Mouse (Mus musculus): Measurements from ENCODE around the gene Slc22a15. TPM values are rescaled to one million over a fixed set of nuclear protein-coding genes. Genes with fewer than 3 reads are reported as not detected.
A peak's percentile ranks its signal among the peaks of the same experiment; 100 is the strongest.

Gene Slc22a15
- polyA plus RNA-seq, 1 experiment from 2014 or later, result 7.5 TPM

GRCm38 (mm10) chr3:101914266-101914665 lies 10.0 kb downstream of the Slc22a15 start:
- Histone ChIP-seq H3K36me3 (peaks cover 27% of the 10 kb centered on the region), H3K9ac (no peak overlapping the region), H3K4me3 (no peak overlapping the region), H3K4me1 (replicated peaks) (peaks cover 24% of the 10 kb centered on the region), H3K27ac (no peak overlapping the region), H3K4me2 (no peak overlapping the region), H3K9me3 (no peaks in the 10 kb centered on the region), H3K27me3 (no peaks in the 10 kb centered on the region)
- 89% methylated on average over 5 of the region's 5 CpGs for WGBS
- no peak for ATAC-seq (ENCODE audit: low FRiP score)

DNA sequence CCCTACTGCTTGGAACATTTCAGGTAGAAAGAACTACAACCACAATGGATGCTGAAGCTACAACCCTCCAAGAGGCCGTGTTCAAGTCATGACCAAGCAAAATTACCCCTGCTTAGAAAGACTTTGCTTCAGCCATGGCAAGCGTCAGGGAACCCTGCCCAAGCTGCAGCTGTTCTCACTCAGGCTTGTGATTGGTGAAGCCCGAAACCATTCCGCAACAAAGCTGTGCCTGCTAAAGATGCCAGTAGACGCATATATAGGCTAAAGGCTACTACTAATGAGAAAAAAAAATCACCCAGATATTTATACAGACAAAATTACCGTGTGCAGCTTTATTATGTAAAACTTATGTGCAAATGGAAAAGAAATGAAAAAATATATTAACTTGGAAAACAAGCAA lies 12.2 kb downstream of the Slc22a15 start:
- ATAC-seq (ENCODE audit: low FRiP score), result no peak
- WGBS, result 78% methylated on average over 6 of the region's 6 CpGs

DNA sequence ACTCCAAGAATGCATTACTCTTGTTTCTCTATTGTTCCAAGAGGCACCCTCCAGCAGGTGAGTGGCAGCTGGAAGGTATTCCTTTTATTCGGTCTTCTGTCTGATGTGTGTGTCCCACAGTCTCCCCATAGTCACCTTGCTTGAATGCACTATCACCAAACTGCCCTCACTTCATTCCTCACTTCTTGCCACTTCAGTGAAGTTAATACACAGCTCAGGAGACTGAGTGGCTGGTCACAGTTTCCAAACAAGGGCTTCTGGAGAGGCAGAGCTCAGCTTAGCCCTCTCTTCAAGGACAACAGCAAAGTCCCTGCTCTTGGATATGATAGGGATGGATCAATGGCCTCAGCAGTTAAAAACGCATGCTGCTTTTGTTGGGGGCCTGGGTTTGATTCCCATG lies 17.2 kb downstream of the Slc22a15 start:
- Histone ChIP-seq H3K4me1 (replicated peaks) (peaks cover 35% of the 10 kb centered on the region), H3K4me3 (no peak overlapping the region), H3K36me3 (peaks cover 17% of the 10 kb centered on the region), H3K27me3 (no peaks in the 10 kb centered on the region), H3K9ac (no peak overlapping the region), H3K4me2 (no peak overlapping the region), H3K9me3 (no peaks in the 10 kb centered on the region), H3K27ac (no peak overlapping the region)
- 52% methylated on average over 2 of the region's 2 CpGs for WGBS
- no peak for ATAC-seq (ENCODE audit: low FRiP score)

More for the DNA sequence above, 12.2 kb downstream of the Slc22a15 start:
- no peaks in the 10 kb centered on the region for H3K9me3 ChIP-seq
- H3K27ac ChIP-seq, result no peak overlapping the region
- no peak overlapping the region for H3K4me2 ChIP-seq
- no peak overlapping the region for H3K9ac ChIP-seq
- no peak overlapping the region for H3K4me3 ChIP-seq
- no peaks in the 10 kb centered on the region for H3K27me3 ChIP-seq
- peaks cover 34% of the 10 kb centered on the region for H3K36me3 ChIP-seq
- peaks cover 12% of the 10 kb centered on the region; the same call in 1 of the 2 replicates for H3K4me1 ChIP-seq (replicated peaks)

- Histone ChIP-seq H3K36me3 (peaks cover 10% of the 10 kb centered on the region; the same call in 1 of the 2 replicates), H3K27ac (no peak overlapping the region), H3K4me3 (no peak overlapping the region), H3K27me3 (no peaks in the 10 kb centered on the region), H3K4me2 (no peak overlapping the region), H3K9me3 (no peaks in the 10 kb centered on the region), H3K4me1 (replicated peaks) (peaks cover 35% of the 10 kb centered on the region), H3K9ac (no peak overlapping the region)
- 84% methylated on average over 7 of the region's 7 CpGs for WGBS
- no peak; the same call in 1 of the 2 replicates for ATAC-seq (ENCODE audit: low FRiP score)
Measured at GRCm38 (mm10) chr3:101904776-101905175, 19.5 kb downstream of the Slc22a15 start.

DNA sequence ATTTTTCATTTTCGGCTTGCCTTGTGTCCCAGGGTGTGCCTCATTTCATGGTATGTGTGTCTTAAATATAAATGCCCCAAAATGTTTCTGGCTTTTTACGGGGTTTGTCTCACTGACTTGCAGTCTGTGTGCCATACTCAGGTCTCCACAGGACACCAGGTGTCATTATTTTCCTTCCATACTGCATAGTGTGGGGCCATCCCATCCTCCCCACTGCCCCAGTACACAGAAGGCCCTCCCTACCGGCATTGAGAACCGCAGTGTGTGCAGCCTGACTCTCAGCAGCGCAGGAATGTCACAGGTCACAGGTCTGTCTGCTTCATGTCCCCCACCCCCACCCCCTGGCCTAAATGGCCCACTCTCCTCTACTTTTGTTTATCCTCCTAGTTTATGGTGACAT lies 21.2 kb downstream of the Slc22a15 start:
- Histone ChIP-seq H3K9ac (no peak overlapping the region), H3K36me3 (no peaks in the 10 kb centered on the region), H3K4me2 (no peak overlapping the region), H3K27me3 (no peaks in the 10 kb centered on the region), H3K4me1 (replicated peaks) (peaks cover 36% of the 10 kb centered on the region), H3K9me3 (no peaks in the 10 kb centered on the region), H3K27ac (no peak overlapping the region), H3K4me3 (no peak overlapping the region)
- 77% methylated on average over 5 of the region's 5 CpGs for WGBS
- ATAC-seq (ENCODE audit: low FRiP score), result no peak

- H3K4me1 ChIP-seq (replicated peaks), result peaks cover 43% of the 10 kb centered on the region
- H3K9me3 ChIP-seq, result no peaks in the 10 kb centered on the region
- no peak for ATAC-seq (ENCODE audit: low FRiP score)
- H3K4me2 ChIP-seq, result no peak overlapping the region
- 73% methylated on average over 7 of the region's 7 CpGs for WGBS
- no peak overlapping the region for H3K4me3 ChIP-seq
- no peak overlapping the region for H3K9ac ChIP-seq
- no peaks in the 10 kb centered on the region for H3K36me3 ChIP-seq
- no peak overlapping the region for H3K27ac ChIP-seq
- H3K27me3 ChIP-seq, result no peaks in the 10 kb centered on the region
Measured at GRCm38 (mm10) chr3:101902344-101902743, 21.9 kb downstream of the Slc22a15 start.

- peak; percentile 60; the same call in 1 of the 2 replicates for ATAC-seq (ENCODE audit: low FRiP score)
- Histone ChIP-seq H3K36me3 (peaks cover 5% of the 10 kb centered on the region; the same call in 1 of the 2 replicates), H3K27ac (peak overlapping the region; percentile 65), H3K27me3 (no peaks in the 10 kb centered on the region), H3K9me3 (no peaks in the 10 kb centered on the region), H3K4me2 (no peak overlapping the region), H3K4me1 (replicated peaks) (peaks cover 14% of the 10 kb centered on the region; the same call in 1 of the 2 replicates), H3K9ac (no peak overlapping the region), H3K4me3 (no peak overlapping the region)
- 80% methylated on average over 15 of the region's 15 CpGs for WGBS
Measured at GRCm38 (mm10) chr3:101897377-101897974, 26.8 kb downstream of the Slc22a15 start.

- Histone ChIP-seq H3K4me2 (no peak overlapping the region), H3K9ac (no peak overlapping the region), H3K36me3 (peaks cover 5% of the 10 kb centered on the region; the same call in 1 of the 2 replicates), H3K27ac (no peak overlapping the region), H3K27me3 (no peaks in the 10 kb centered on the region), H3K4me1 (replicated peaks) (0 out of 2 replicates have a peak, but pooled peaks cover 11% of the 10 kb centered on the region), H3K4me3 (no peak overlapping the region), H3K9me3 (no peaks in the 10 kb centered on the region)
- peak; percentile 76; the same call in 1 of the 2 replicates for ATAC-seq (ENCODE audit: low FRiP score)
- 22% methylated on average over 9 of the region's 9 CpGs for WGBS
Measured at GRCm38 (mm10) chr3:101896893-101897292, 27.4 kb downstream of the Slc22a15 start.

DNA sequence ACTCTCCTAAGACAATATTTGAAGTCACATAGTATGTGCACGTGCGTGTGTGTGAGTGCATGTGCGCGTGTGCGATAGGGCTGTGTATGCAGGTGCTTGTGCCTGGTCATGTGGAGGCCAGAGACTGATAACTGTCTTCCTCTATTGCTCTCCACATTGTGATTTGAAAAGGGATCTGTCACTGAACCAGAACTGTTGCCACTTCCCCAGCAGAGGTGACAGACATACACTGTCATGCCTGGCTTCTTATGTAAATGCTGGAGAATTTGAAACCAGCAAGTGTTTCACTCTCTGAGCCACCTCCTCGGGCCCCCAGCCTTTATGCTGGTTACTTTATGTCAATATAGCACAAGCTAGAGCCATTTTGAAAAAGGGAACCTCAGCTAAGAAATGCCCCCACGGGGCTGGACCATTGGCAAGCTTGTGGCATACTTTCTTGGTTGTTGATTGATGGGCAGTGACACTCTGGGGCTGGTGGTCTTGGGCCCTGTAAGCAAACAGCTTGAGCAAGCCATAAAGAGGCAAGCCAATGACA lies 28.8 kb downstream of the Slc22a15 start:
- Histone ChIP-seq H3K36me3 (peaks cover 5% of the 10 kb centered on the region; the same call in 1 of the 2 replicates), H3K9me3 (no peaks in the 10 kb centered on the region), H3K27ac (no peak overlapping the region), H3K4me2 (no peak overlapping the region), H3K4me1 (replicated peaks) (0 out of 2 replicates have a peak, but pooled peaks cover 11% of the 10 kb centered on the region), H3K4me3 (no peak overlapping the region), H3K9ac (no peak overlapping the region), H3K27me3 (no peaks in the 10 kb centered on the region)
- ATAC-seq (ENCODE audit: low FRiP score), result no peak
- WGBS, result 84% methylated on average over 7 of the region's 7 CpGs

DNA sequence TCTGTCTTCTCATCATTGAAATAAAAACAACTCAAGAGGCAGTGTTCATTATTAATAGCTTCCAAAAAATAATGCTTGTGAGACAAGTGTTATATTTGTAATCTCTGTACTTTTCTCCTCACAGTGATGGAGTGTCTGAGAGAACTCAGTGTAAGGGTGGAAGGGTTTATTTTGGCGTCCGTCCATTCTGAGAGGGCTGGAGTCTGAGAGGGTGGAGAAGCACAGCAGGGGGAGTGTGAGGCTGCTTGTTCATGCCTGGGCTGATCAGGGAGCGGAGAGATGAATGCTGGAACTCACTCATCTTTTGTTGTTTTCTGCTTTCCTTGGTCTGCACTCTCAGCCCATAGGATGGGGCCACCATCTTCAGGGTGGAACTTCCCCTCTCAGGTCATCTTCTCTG lies 38.7 kb downstream of the Slc22a15 start:
- 35% methylated on average over 3 of the region's 3 CpGs for WGBS
- H3K36me3 ChIP-seq, result peaks cover 13% of the 10 kb centered on the region; the same call in 1 of the 2 replicates
- H3K9ac ChIP-seq, result no peak overlapping the region
- ATAC-seq (ENCODE audit: low FRiP score), result peak; percentile 55
- H3K4me2 ChIP-seq, result no peak overlapping the region
- H3K4me3 ChIP-seq, result no peak overlapping the region
- peaks cover 6% of the 10 kb centered on the region for H3K4me1 ChIP-seq (replicated peaks)
- 0 out of 2 replicates have a peak overlapping the region, but pooled peaks have one; percentile 19 for H3K27ac ChIP-seq
- no peaks in the 10 kb centered on the region for H3K9me3 ChIP-seq
- no peaks in the 10 kb centered on the region for H3K27me3 ChIP-seq

- H3K4me2 ChIP-seq, result no peak overlapping the region
- 49% methylated on average over 4 of the region's 4 CpGs for WGBS
- H3K4me3 ChIP-seq, result no peak overlapping the region
- no peak overlapping the region for H3K9ac ChIP-seq
- H3K27ac ChIP-seq, result 0 out of 2 replicates have a peak overlapping the region, but pooled peaks have one; percentile 19
- no peaks in the 10 kb centered on the region for H3K27me3 ChIP-seq
- ATAC-seq (ENCODE audit: low FRiP score), result peak; percentile 57; the same call in 1 of the 2 replicates
- peaks cover 17% of the 10 kb centered on the region for H3K36me3 ChIP-seq
- peaks cover 6% of the 10 kb centered on the region for H3K4me1 ChIP-seq (replicated peaks)
- no peaks in the 10 kb centered on the region for H3K9me3 ChIP-seq
Measured at GRCm38 (mm10) chr3:101885041-101885440, 39.2 kb downstream of the Slc22a15 start.

DNA sequence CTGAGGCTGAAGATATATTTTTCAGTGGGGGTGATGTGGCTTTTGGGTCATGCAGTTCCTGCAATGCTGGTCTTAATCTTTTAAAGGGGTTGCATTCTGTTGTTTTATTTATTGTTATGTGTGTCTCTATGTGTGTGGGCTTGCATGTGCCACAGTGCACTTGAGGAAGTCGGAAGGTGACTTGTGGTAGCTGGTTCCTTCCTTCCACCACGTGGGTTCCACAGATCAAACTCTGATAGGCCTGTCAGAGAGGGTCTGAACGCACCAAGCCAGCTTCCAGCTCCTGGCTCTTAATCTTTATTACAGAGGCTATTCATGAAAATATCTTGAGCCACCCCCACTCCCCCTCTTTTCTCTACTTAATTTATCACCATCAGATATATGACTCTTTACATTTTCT lies 40.4 kb downstream of the Slc22a15 start:
- Histone ChIP-seq H3K4me2 (no peak overlapping the region), H3K9me3 (no peaks in the 10 kb centered on the region), H3K4me3 (no peak overlapping the region), H3K27me3 (no peaks in the 10 kb centered on the region), H3K27ac (0 out of 2 replicates have a peak overlapping the region, but pooled peaks have one; percentile 8), H3K9ac (no peak overlapping the region), H3K4me1 (replicated peaks) (peaks cover 6% of the 10 kb centered on the region), H3K36me3 (peaks cover 29% of the 10 kb centered on the region)
- WGBS, result 66% methylated on average over 3 of the region's 3 CpGs
- ATAC-seq (ENCODE audit: low FRiP score), result no peak

- 69% methylated on average over 9 of the region's 9 CpGs for WGBS
- ATAC-seq (ENCODE audit: low FRiP score), result no peak
- Histone ChIP-seq H3K9ac (no peak overlapping the region), H3K9me3 (no peaks in the 10 kb centered on the region), H3K4me2 (no peak overlapping the region), H3K27me3 (no peaks in the 10 kb centered on the region), H3K4me1 (replicated peaks) (peaks cover 12% of the 10 kb centered on the region), H3K36me3 (peaks cover 38% of the 10 kb centered on the region), H3K4me3 (no peak overlapping the region), H3K27ac (no peak overlapping the region)
Measured at GRCm38 (mm10) chr3:101881721-101882120, 42.5 kb downstream of the Slc22a15 start.

All from hindbrain, embryonic 13.5 days (tissue).